Mouse (Mus musculus): ENCODE results near the gene Gm49318. TPM values are rescaled to one million over a fixed set of nuclear protein-coding genes. Genes with fewer than 3 reads are reported as not detected.

Gm49318 gene
- polyA plus RNA-seq, 1 experiment, result not detected

- no peaks in the 10 kb centered on the region for H3K9me3 ChIP-seq
- H3K36me3 ChIP-seq (replicated peaks; ENCODE audit: low read length), result no peaks in the 10 kb centered on the region
- peaks cover 24% of the 10 kb centered on the region for H3K4me1 ChIP-seq
- no peak within 1 kb of the TSS for H3K4me3 ChIP-seq (replicated peaks)
- H3K27me3 ChIP-seq (replicated peaks), result peaks cover 74% of the 10 kb centered on the region
- no peak for TF ChIP-seq FLI1 (IDR thresholded peaks at IDR 0.05; ENCODE audit: low read length)
Observed at GRCm38 (mm10) chr9:22098993-22099696, 28.1 kb upstream of the Gm49318 start, which contains the start of gene Cnn1. Gene Cnn1, plus strand, starts transcription at chr9:22099216.

- Histone ChIP-seq H3K4me3 (replicated peaks) (peak overlapping the region; percentile 89), H3K9me3 (no peaks in the 10 kb centered on the region), H3K27me3 (replicated peaks) (peaks cover 56% of the 10 kb centered on the region), H3K4me1 (peaks cover 24% of the 10 kb centered on the region), H3K36me3 (replicated peaks; ENCODE audit: low read length) (no peaks in the 10 kb centered on the region)
- no peak for TF ChIP-seq GATA1 (IDR thresholded peaks at IDR 0.05; ENCODE audit: borderline replicate concordance, low read length)
- TF ChIP-seq FLI1 (IDR thresholded peaks at IDR 0.05; ENCODE audit: low read length), result no peak
Observed at GRCm38 (mm10) chr9:22095854-22096307, 24.8 kb upstream of the Gm49318 start.

- H3K4me1 ChIP-seq, result peaks cover 19% of the 10 kb centered on the region
- H3K36me3 ChIP-seq (replicated peaks; ENCODE audit: low read length), result no peaks in the 10 kb centered on the region
- H3K27me3 ChIP-seq (replicated peaks), result peaks cover 34% of the 10 kb centered on the region
- no peak overlapping the region for H3K4me3 ChIP-seq (replicated peaks)
- TF ChIP-seq FLI1 (IDR thresholded peaks at IDR 0.05; ENCODE audit: low read length) (no peak), GATA1 (IDR thresholded peaks at IDR 0.05; ENCODE audit: borderline replicate concordance, low read length) (no peak)
- no peaks in the 10 kb centered on the region for H3K9me3 ChIP-seq
Observed at GRCm38 (mm10) chr9:22092746-22093145, 21.7 kb upstream of the Gm49318 start.

DNA sequence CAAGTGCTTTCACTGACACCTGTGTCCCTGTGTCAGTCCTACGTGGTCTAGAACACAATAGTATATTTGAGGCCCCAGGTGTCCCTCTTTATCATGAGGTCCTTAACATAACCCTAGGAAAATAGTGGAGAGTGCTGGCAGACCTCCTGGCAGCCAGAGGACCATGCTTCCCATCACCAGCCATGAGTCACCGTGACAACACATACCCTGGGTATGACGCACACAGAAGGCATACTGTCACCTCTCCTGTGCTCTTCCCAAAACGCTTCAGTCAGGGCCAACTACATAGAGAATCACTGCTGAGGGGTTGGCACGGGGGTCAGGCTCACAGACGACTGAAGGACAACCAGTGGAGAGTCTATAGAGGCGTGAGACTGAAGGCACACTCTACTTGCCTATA is 18.9 kb upstream of the Gm49318 start:
- no peaks in the 10 kb centered on the region for H3K36me3 ChIP-seq (replicated peaks; ENCODE audit: low read length)
- no peaks in the 10 kb centered on the region for H3K9me3 ChIP-seq
- H3K4me3 ChIP-seq (replicated peaks), result no peak overlapping the region
- H3K27me3 ChIP-seq (replicated peaks), result peaks cover 23% of the 10 kb centered on the region
- peaks cover 21% of the 10 kb centered on the region for H3K4me1 ChIP-seq
- TF ChIP-seq GATA1 (IDR thresholded peaks at IDR 0.05; ENCODE audit: borderline replicate concordance, low read length), result no peak
- no peak for TF ChIP-seq FLI1 (IDR thresholded peaks at IDR 0.05; ENCODE audit: low read length)

GRCm38 (mm10) chr9:22089281-22089680 is 18.2 kb upstream of the Gm49318 start:
- Histone ChIP-seq H3K9me3 (no peaks in the 10 kb centered on the region), H3K4me1 (peaks cover 28% of the 10 kb centered on the region), H3K4me3 (replicated peaks) (no peak overlapping the region), H3K27me3 (replicated peaks) (peaks cover 21% of the 10 kb centered on the region), H3K36me3 (replicated peaks; ENCODE audit: low read length) (no peaks in the 10 kb centered on the region)
- TF ChIP-seq FLI1 (IDR thresholded peaks at IDR 0.05; ENCODE audit: low read length), result no peak

- TF ChIP-seq FLI1 (IDR thresholded peaks at IDR 0.05; ENCODE audit: low read length), result no peak
- TF ChIP-seq GATA1 (IDR thresholded peaks at IDR 0.05; ENCODE audit: borderline replicate concordance, low read length), result no peak
- H3K9me3 ChIP-seq, result no peaks in the 10 kb centered on the region
Observed at GRCm38 (mm10) chr9:22087034-22087618, 16.1 kb upstream of the Gm49318 start.

DNA sequence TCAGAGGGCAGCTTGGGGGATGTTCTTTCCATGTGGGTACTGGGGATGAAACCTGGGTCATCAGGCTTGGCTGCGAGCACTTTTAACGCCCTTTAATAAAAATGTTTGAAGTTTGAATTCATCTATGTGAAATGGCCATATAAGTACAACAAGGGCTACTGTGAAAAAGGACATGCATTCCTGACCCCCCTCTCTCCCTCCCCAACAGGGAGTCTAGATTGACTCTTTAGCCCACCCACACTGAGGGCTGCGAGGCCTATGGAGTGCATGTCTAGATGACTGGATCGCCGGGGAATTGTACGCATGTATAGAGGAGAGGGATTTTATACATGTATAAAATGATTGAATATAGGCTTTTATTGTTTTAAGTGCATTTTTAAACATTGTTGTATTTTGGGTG is 15.0 kb upstream of the Gm49318 start:
- H3K27me3 ChIP-seq (replicated peaks), result peaks cover 7% of the 10 kb centered on the region
- no peaks in the 10 kb centered on the region for H3K9me3 ChIP-seq
- peaks cover 7% of the 10 kb centered on the region for H3K36me3 ChIP-seq (replicated peaks; ENCODE audit: low read length)
- peak overlapping the region; percentile 98 for H3K4me3 ChIP-seq (replicated peaks)
- TF ChIP-seq GATA1 (IDR thresholded peaks at IDR 0.05; ENCODE audit: borderline replicate concordance, low read length) (no peak), FLI1 (IDR thresholded peaks at IDR 0.05; ENCODE audit: low read length) (no peak)
- H3K4me1 ChIP-seq, result peaks cover 34% of the 10 kb centered on the region

More at GRCm38 (mm10) chr9:22087034-22087618, 16.1 kb upstream of the Gm49318 start:
- Histone ChIP-seq H3K36me3 (replicated peaks; ENCODE audit: low read length) (peaks cover 7% of the 10 kb centered on the region), H3K4me1 (peaks cover 34% of the 10 kb centered on the region), H3K4me3 (replicated peaks) (no peak overlapping the region), H3K27me3 (replicated peaks) (peaks cover 10% of the 10 kb centered on the region)

- Histone ChIP-seq H3K27me3 (replicated peaks) (peaks cover 7% of the 10 kb centered on the region), H3K36me3 (replicated peaks; ENCODE audit: low read length) (peaks cover 12% of the 10 kb centered on the region), H3K4me1 (peaks cover 34% of the 10 kb centered on the region), H3K4me3 (replicated peaks) (peak within 1 kb of the TSS; percentile 98), H3K9me3 (no peaks in the 10 kb centered on the region)
- TF ChIP-seq GATA1 (IDR thresholded peaks at IDR 0.05; ENCODE audit: borderline replicate concordance, low read length) (no peak), FLI1 (IDR thresholded peaks at IDR 0.05; ENCODE audit: low read length) (peak; percentile 15; the same call in 1 of the 2 replicates)
Observed at GRCm38 (mm10) chr9:22085022-22085834, 14.2 kb upstream of the Gm49318 start, which contains the start of gene Ecsit. Gene Ecsit, minus strand, starts transcription at chr9:22085438.

DNA sequence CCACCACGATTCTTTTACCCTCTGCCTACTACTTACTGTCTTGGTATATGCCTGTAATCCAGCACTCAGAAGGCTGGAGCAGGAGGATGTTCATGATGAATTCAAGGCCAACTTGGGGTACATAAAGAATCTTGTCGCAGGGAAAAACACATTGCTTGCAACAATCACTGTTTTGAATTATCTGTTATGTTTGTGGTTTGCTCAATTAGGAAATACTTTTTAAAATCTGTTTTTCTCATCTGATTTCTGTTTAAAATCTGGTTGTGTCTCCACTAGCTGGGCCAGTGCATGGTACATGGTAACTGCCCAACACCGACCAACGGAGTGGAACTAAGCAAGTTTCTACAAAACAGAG is 13.6 kb upstream of the Gm49318 start:
- no peak for TF ChIP-seq FLI1 (IDR thresholded peaks at IDR 0.05; ENCODE audit: low read length)
- no peak for TF ChIP-seq GATA1 (IDR thresholded peaks at IDR 0.05; ENCODE audit: borderline replicate concordance, low read length)
- peaks cover 17% of the 10 kb centered on the region for H3K36me3 ChIP-seq (replicated peaks; ENCODE audit: low read length)
- H3K9me3 ChIP-seq, result no peaks in the 10 kb centered on the region
- peak overlapping the region; percentile 98 for H3K4me3 ChIP-seq (replicated peaks)
- peaks cover 5% of the 10 kb centered on the region for H3K27me3 ChIP-seq (replicated peaks)
- peaks cover 34% of the 10 kb centered on the region for H3K4me1 ChIP-seq

Measured in megakaryocyte, embryonic 14.5 days (primary cell).